Mouse (Mus musculus) megakaryocyte, embryonic 14.5 days (primary cell): Measurements from ENCODE around the gene Cldn34a.
"Not testable (repeated sequence)": the region's sequence is repeated elsewhere in the genome, so short reads cannot be mapped to it uniquely, and the experiment has no call there.

Source experiments
- FLI1 ChIP-seq: IDR thresholded peaks from 2 replicates; pipeline ENCODE4 v1.6.1; 2012; ENCODE audit warnings: low read length, inconsistent platforms, mixed read lengths
- GATA1 ChIP-seq: IDR thresholded peaks from 3 replicates; pipeline ENCODE4 v1.6.1; 2012; ENCODE audit warnings: mixed read lengths, low read length, inconsistent platforms, borderline replicate concordance

DNA sequence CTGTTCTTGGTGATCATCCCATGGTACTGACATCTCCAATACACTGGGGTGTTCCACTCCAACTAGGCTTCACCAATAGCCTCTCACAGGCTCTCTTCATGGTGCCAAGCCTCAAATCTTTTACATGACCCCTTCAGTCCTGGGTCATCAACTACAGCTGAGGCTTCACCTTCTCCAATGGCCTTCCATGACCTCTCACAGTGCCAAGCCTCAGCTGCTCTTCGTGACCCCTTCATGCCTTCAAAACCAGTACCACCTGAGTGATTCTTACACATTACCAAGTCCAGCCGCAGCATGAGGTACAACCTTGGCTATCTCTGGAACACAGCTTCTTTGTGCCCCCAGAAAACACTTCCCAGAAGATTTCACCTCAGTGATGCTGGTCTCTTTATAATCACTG, 44.5 kb upstream of the Cldn34a start:
- not testable (repeated sequence) for TF ChIP-seq GATA1, FLI1
